Mouse (Mus musculus): ENCODE measurements around the gene Immt.

DNA sequence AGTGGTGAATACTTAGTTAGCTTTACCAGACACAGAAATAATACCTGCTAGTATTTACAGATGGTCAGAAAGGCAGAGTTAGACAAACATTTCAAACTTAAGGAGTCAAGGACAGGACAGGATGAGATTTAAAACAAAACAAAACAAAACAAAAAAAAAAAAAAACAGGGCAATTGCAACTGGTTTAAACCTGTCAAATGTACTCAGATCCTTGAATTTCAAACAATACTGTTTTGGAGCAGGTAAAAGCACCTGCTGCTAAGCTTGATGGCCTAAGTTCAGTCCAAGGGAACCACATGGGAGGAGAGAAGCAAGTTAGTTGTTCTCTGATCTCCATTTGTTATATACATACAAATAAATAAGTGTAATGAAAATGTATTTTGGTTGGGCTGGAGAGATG, 8.7 kb downstream of the Immt start:
- TF ChIP-seq POLR2A (IDR thresholded peaks at IDR 0.05; ENCODE audit: extremely low read depth, insufficient read depth, low read length) (no peak), CTCF (IDR thresholded peaks at IDR 0.05; ENCODE audit: low read depth, low read length) (no peak)
